9 mouse cellular contexts compared by ENCODE assay signal in the genomic region with DNA sequence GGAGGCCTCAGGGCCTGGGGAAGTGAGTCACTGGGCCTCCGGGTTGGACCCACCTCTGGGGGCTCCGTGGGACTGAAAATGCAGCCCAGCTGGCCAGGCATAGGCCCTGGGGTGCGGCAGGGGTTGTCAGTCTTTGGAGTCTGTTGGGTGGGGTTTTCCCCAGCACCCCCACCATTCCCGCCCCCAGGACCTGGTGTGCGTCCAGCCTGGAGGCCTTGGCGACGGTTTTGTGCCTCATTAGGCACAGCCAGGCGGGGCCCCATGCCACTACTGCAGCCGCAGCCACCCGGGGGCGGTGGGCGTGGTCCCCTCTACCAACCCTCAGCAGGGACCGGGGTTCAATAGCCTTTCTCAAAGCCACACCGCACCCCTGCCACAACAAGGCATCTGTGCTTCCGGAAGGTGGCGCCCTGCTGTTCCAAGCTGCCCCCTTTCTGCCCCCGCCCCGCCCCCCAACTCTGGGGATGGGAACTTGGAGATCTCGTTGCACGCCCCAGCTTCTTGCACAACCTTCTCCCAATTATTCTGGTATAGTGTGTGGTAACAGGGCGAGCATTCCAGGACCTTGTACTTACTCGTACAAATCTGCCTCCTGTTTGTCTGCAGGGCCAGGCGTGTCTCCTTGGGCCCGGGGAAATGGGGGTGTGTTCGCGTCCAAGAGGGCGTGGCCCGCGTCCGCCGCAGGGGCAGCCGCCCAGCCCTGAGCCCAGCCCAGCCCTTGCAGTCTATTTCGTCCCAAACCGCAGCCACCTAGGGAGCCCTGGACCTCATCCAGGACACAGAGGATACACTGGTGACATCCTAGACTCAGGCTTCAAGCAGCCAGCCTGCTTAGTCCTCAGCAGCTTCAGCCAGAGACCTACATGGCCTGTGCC. TPM values are rescaled to one million over a fixed set of nuclear protein-coding genes. Genes with fewer than 3 reads are reported as not detected.
DNase-seq lines count a peak whose midpoint lies in the region; ATAC-seq and TF ChIP-seq lines count a peak whose summit lies in the region.
"Had no signal": no experiment of that assay in that cellular context is flagged by ENCODE, and none has a peak within 500 bp of the region (broad histone marks: within the 10 kb centered on the region; RNA-seq: fewer than 3 reads in every experiment).

No protein-coding gene starts in this region.

- TF ChIP-seq POLR2A in testis, adult 2 months (IDR thresholded peaks at IDR 0.05; ENCODE audit: control insufficient read depth, low read depth, low read length): no peak

- peak overlapping the region; percentile 65 for H3K4me2 ChIP-seq in limb, embryonic 15.5 days
- peak overlapping the region; percentile 55 for H3K4me2 ChIP-seq in midbrain, embryonic 14.5 days (ENCODE audit: low read length)

- H3K36me3 ChIP-seq in embryonic facial prominence, embryonic 10.5 days (replicated peaks): no peaks in the 10 kb centered on the region
- H3K36me3 ChIP-seq in limb, embryonic 15.5 days: no peaks in the 10 kb centered on the region
- no peaks in the 10 kb centered on the region for H3K36me3 ChIP-seq in midbrain, embryonic 14.5 days (ENCODE audit: control insufficient read depth, insufficient read depth, low read length)
- no peaks in the 10 kb centered on the region for H3K36me3 ChIP-seq in testis, adult 2 months (ENCODE audit: control insufficient read depth, insufficient read depth, low read length)
- H3K36me3 ChIP-seq: G1E had no signal

- H3K4me1 ChIP-seq in embryonic facial prominence, embryonic 10.5 days: peaks cover 18% of the 10 kb centered on the region
- H3K4me1 ChIP-seq in limb, embryonic 15.5 days: peaks cover 18% of the 10 kb centered on the region
- H3K4me1 ChIP-seq in midbrain, embryonic 14.5 days (ENCODE audit: control insufficient read depth, insufficient read depth, low read length): peaks cover 13% of the 10 kb centered on the region
- H3K4me1 ChIP-seq in testis, adult 2 months (ENCODE audit: control insufficient read depth, insufficient read depth, low read length): peaks cover 11% of the 10 kb centered on the region

- no peaks in the 10 kb centered on the region for H3K27me3 ChIP-seq in embryonic facial prominence, embryonic 10.5 days (replicated peaks; ENCODE audit: low read depth, poor library complexity, severe bottlenecking)
- H3K27me3 ChIP-seq in limb, embryonic 15.5 days: no peaks in the 10 kb centered on the region
- H3K27me3 ChIP-seq in midbrain, embryonic 14.5 days (ENCODE audit: control insufficient read depth, insufficient read depth, low read length): no peaks in the 10 kb centered on the region
- H3K27me3 ChIP-seq in testis, adult 2 months (ENCODE audit: control insufficient read depth, insufficient read depth, low read length): no peaks in the 10 kb centered on the region

- peak; percentile 75 for ATAC-seq in limb, embryonic 15.5 days (ENCODE audit: insufficient number of reproducible peaks, low FRiP score, low TSS enrichment, low read depth)
- peak; percentile 71 for ATAC-seq in midbrain, embryonic 14.5 days (ENCODE audit: low FRiP score, low TSS enrichment)

- no peak for TF ChIP-seq CTCF in testis, adult 2 months (IDR thresholded peaks at IDR 0.05; ENCODE audit: control insufficient read depth, insufficient read depth, insufficient replicate concordance, low read depth, low read length)

- peak; percentile 20 to 50 for DNase-seq in cerebellum, postnatal 25 days
- DNase-seq in cerebellum, adult 8-10 months: no peak
- DNase-seq in embryonic facial prominence, embryonic 10.5 days (ENCODE audit: low spot score): peak; percentile 80
- DNase-seq in heart, adult 8-10 months (ENCODE audit: low spot score): peak; percentile 63
- DNase-seq in kidney, adult 11 months: peak; percentile 45
- DNase-seq in midbrain, embryonic 14.5 days: peak; percentile 69

- H3K4me3 ChIP-seq in embryonic facial prominence, embryonic 10.5 days: peak overlapping the region; percentile 60
- peak overlapping the region; percentile 40 for H3K4me3 ChIP-seq in limb, embryonic 15.5 days
- peak overlapping the region; percentile 28 for H3K4me3 ChIP-seq in midbrain, embryonic 14.5 days (replicated peaks; ENCODE audit: low read depth, low read length)
- H3K4me3 ChIP-seq in testis, adult 2 months (ENCODE audit: control insufficient read depth, low read depth, low read length): peak overlapping the region; percentile 22

- WGBS in embryonic facial prominence, embryonic 10.5 days: 1% methylated on average over 34 of the region's 34 CpGs
- WGBS in limb, embryonic 15.5 days: 1% methylated on average over 34 of the region's 34 CpGs
- 3% methylated on average over 34 of the region's 34 CpGs for WGBS in midbrain, embryonic 14.5 days

- peak overlapping the region; percentile 35; the same call in 1 of the 2 replicates for H3K9ac ChIP-seq in limb, embryonic 15.5 days
- H3K9ac ChIP-seq in midbrain, embryonic 14.5 days (replicated peaks; ENCODE audit: low read length): no peak overlapping the region; the same call in 1 of the 2 replicates

- no peaks in the 10 kb centered on the region for H3K9me3 ChIP-seq in embryonic facial prominence, embryonic 10.5 days
- H3K9me3 ChIP-seq in limb, embryonic 15.5 days: no peaks in the 10 kb centered on the region
- H3K9me3 ChIP-seq in midbrain, embryonic 14.5 days (ENCODE audit: control insufficient read depth, low read length): no peaks in the 10 kb centered on the region

- peak overlapping the region; percentile 84 for H3K27ac ChIP-seq in embryonic facial prominence, embryonic 10.5 days (replicated peaks)
- H3K27ac ChIP-seq in limb, embryonic 15.5 days: peak overlapping the region; percentile 88
- peak overlapping the region; percentile 41; the same call in 1 of the 2 replicates for H3K27ac ChIP-seq in midbrain, embryonic 14.5 days (replicated peaks; ENCODE audit: low read depth, low read length)
- 0 out of 2 replicates have a peak overlapping the region, but pooled peaks have one; percentile 5 for H3K27ac ChIP-seq in testis, adult 2 months (ENCODE audit: control insufficient read depth, insufficient read depth, low read depth, low read length)

RNA-seq across cellular contexts. Expression of a gene that starts 26.1 kb away (rescaled TPM):
- 61.1 and 63.8 TPM in 2 replicates for polyA plus RNA-seq in embryonic facial prominence, embryonic 10.5 days (2016; fragmentation: Nextera tagmentation; extraction: Ambion mirVana)
- total RNA-seq in heart, adult 8-10 months (2022): 1 to 10 TPM; 2.4 to 3.9 (median 3.2) TPM
- polyA plus RNA-seq in limb, embryonic 15.5 days (2015; fragmentation: Nextera tagmentation; extraction: Ambion mirVana): 29.4 and 32.6 TPM in 2 replicates
- polyA plus RNA-seq in midbrain, embryonic 14.5 days (2014; fragmentation: Nextera tagmentation; extraction: Ambion mirVana): 17.5 and 29.1 TPM in 2 replicates
- 2.6 and 3.3 TPM in 2 replicates for polyA plus RNA-seq in testis, adult 2 months (2012; rRNA removed)
- polyA plus RNA-seq: G1E had no signal

Comparison
In these comparisons a context has a peak if more than half of its experiments do, and no peak if none do; other contexts are left out.
1. H3K27ac ChIP-seq: peak in every context shown above with its lines; median percentile 88 in limb, embryonic 15.5 days; 84 in embryonic facial prominence, embryonic 10.5 days; 41 in midbrain, embryonic 14.5 days; 5 in testis, adult 2 months.